ENCODE assay signal across 7 mouse cellular contexts in the genomic region with DNA sequence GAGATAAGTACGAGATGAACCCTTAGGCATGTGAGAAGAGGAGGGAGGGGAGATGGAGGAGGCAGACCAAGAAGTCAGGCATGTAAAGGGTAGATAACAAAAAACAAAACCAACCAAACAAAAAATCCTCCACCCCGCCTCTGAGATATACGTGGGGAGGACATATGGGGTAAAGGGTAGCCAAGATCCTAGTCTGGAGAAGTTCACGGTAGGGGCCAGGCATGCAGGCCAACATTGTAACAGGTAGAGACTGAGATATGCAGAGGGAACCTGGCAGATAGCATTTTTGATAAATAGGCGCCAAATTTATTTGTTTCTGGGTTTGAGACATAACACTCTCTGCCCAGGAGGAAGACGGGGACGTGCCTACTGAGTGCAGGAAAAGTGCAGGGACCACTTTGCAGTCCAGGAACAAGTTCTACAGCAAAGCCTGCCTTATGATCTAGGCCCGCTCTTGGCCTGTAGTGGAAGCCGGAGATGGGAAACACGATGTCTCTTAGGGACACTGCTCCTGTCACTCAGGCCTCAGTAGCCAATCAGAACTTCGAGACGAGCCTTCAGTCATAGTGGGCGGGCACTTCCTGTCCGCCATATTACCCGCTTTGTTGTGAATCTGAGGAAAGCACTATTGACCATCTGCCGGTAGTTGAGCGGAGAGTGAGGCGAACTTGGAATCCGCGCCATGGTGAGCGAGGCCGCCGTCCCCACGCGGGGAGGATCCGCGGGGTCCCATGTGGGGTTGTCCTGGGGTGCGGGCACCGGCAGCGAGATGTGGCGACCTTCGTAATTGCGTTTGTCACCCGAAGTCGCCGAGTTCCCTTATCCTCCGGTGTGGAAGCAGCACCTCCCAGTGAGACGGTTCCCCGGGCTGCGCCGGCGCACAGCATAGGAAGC. TPM values are rescaled to one million over a fixed set of nuclear protein-coding genes. Genes with fewer than 3 reads are reported as not detected.
DNase-seq lines count a peak whose midpoint lies in the region; ATAC-seq and TF ChIP-seq lines count a peak whose summit lies in the region.
"Not testable (repeated sequence)": the region's sequence is repeated elsewhere in the genome, so short reads cannot be mapped to it uniquely, and the experiment has no call there.

A gene (plus strand): TSS at position 626 of the 894 bp plus-strand sequence.

- peak within 1 kb of the TSS; percentile 61 for H3K4me2 ChIP-seq in intestine, postnatal 0 days (replicated peaks; ENCODE audit: low read depth)

- H3K4me1 ChIP-seq in embryonic facial prominence, embryonic 10.5 days; intestine, postnatal 0 days (replicated peaks; ENCODE audit: control insufficient read depth, insufficient read depth, low read length); midbrain, embryonic 10.5 days: not testable (repeated sequence)

- peak; percentile 38 for DNase-seq in adrenal gland, adult 8-10 months
- DNase-seq in embryonic facial prominence, embryonic 10.5 days (ENCODE audit: low spot score): peak; percentile 77
- peak; percentile 66 to 78 for DNase-seq in left cerebral cortex, postnatal 36 days (ENCODE audit: low spot score in 2 of 2)
- DNase-seq in midbrain, embryonic 10.5 days (ENCODE audit: low spot score): peak; percentile 73
- DNase-seq in skeletal muscle tissue, adult 2 months (ENCODE audit: low read depth, low spot score): peak; percentile 53

- not testable (repeated sequence) for H3K27me3 ChIP-seq in embryonic facial prominence, embryonic 10.5 days (replicated peaks; ENCODE audit: low read depth, poor library complexity, severe bottlenecking); intestine, postnatal 0 days (replicated peaks; ENCODE audit: control insufficient read depth, insufficient read depth, low read length); midbrain, embryonic 10.5 days (ENCODE audit: low read depth, poor library complexity, severe bottlenecking)

- intact Hi-C loops in left cerebral cortex, postnatal 36 days (cut with DNase I): not testable (repeated sequence)

- peaks cover 16% of the 10 kb centered on the region for H3K36me3 ChIP-seq in embryonic facial prominence, embryonic 10.5 days (replicated peaks)
- not testable (repeated sequence) for H3K36me3 ChIP-seq in intestine, postnatal 0 days (ENCODE audit: control insufficient read depth, insufficient read depth)
- H3K36me3 ChIP-seq in midbrain, embryonic 10.5 days: peaks cover 13% of the 10 kb centered on the region

- peak; percentile 97 for ATAC-seq in granulocyte monocyte progenitor cell, adult 5-6 weeks (replicated peaks; ENCODE audit: poor library complexity, severe bottlenecking)
- ATAC-seq in intestine, postnatal 0 days: peak; percentile 96

- 0 out of 2 replicates have a peak within 1 kb of the TSS, but pooled peaks have one; percentile 37 for H3K9ac ChIP-seq in intestine, postnatal 0 days (ENCODE audit: low read depth, low read length)

- 19% methylated on average over 42 of the region's 42 CpGs for WGBS in embryonic facial prominence, embryonic 10.5 days
- WGBS in intestine, postnatal 0 days: 18% methylated on average over 42 of the region's 42 CpGs
- 20% methylated on average over 42 of the region's 42 CpGs for WGBS in midbrain, embryonic 10.5 days

- H3K9me3 ChIP-seq in embryonic facial prominence, embryonic 10.5 days: peaks cover 10% of the 10 kb centered on the region; the same call in 1 of the 2 replicates
- not testable (repeated sequence) for H3K9me3 ChIP-seq in intestine, postnatal 0 days (ENCODE audit: control insufficient read depth)
- H3K9me3 ChIP-seq in midbrain, embryonic 10.5 days (replicated peaks): peaks cover 27% of the 10 kb centered on the region

- peak within 1 kb of the TSS; percentile 61 for H3K4me3 ChIP-seq in embryonic facial prominence, embryonic 10.5 days
- peak within 1 kb of the TSS; percentile 46 for H3K4me3 ChIP-seq in intestine, postnatal 0 days (ENCODE audit: low read depth, low read length)
- H3K4me3 ChIP-seq in midbrain, embryonic 10.5 days: peak within 1 kb of the TSS; percentile 56

- TF ChIP-seq CTCF in intestine, postnatal 0 days (IDR thresholded peaks at IDR 0.05; ENCODE audit: low read depth): not testable (repeated sequence)

- H3K27ac ChIP-seq in embryonic facial prominence, embryonic 10.5 days (replicated peaks): peak within 1 kb of the TSS; percentile 83
- peak within 1 kb of the TSS; percentile 75 for H3K27ac ChIP-seq in intestine, postnatal 0 days (ENCODE audit: low read depth, low read length)
- H3K27ac ChIP-seq in midbrain, embryonic 10.5 days (replicated peaks): peak within 1 kb of the TSS; percentile 82

RNA-seq across cellular contexts. Expression of the gene that starts here (rescaled TPM):
- 1 to 10 TPM; 3.4 to 6.3 (median 4.7) TPM for total RNA-seq in adrenal gland, adult 8-10 months (2022)
- polyA plus RNA-seq in embryonic facial prominence, embryonic 10.5 days (2016; fragmentation: Nextera tagmentation; extraction: Ambion mirVana): 6.2 and 6.4 TPM in 2 replicates
- total RNA-seq in granulocyte monocyte progenitor cell, adult 5-6 weeks (2014; fragmentation: Nextera tagmentation): not detected in 2 replicates
- total RNA-seq in granulocyte monocyte progenitor cell, adult 5-6 weeks (2017): 0.73 TPM in 1 of 2 replicates, not detected in the other
- 0.92 and 1.4 TPM in 2 replicates for polyA plus RNA-seq in intestine, postnatal 0 days (2015; fragmentation: Nextera tagmentation; extraction: Ambion mirVana)
- total RNA-seq in left cerebral cortex, postnatal 36 days (2021): 1 to 10 TPM; 6.0 to 8.5 TPM
- 5.2 and 6.9 TPM in 2 replicates for polyA plus RNA-seq in midbrain, embryonic 10.5 days (2016; fragmentation: Nextera tagmentation; extraction: Ambion mirVana)

Comparison
In these comparisons a context has a peak if more than half of its experiments do, and no peak if none do; other contexts are left out.
1. Peak in every context shown above with its lines: DNase-seq, ATAC-seq, H3K4me3 ChIP-seq and H3K27ac ChIP-seq.
2. Peak in ATAC-seq in granulocyte monocyte progenitor cell, adult 5-6 weeks; RNA of the gene not detected or under 1 TPM.